In the genomic region with DNA sequence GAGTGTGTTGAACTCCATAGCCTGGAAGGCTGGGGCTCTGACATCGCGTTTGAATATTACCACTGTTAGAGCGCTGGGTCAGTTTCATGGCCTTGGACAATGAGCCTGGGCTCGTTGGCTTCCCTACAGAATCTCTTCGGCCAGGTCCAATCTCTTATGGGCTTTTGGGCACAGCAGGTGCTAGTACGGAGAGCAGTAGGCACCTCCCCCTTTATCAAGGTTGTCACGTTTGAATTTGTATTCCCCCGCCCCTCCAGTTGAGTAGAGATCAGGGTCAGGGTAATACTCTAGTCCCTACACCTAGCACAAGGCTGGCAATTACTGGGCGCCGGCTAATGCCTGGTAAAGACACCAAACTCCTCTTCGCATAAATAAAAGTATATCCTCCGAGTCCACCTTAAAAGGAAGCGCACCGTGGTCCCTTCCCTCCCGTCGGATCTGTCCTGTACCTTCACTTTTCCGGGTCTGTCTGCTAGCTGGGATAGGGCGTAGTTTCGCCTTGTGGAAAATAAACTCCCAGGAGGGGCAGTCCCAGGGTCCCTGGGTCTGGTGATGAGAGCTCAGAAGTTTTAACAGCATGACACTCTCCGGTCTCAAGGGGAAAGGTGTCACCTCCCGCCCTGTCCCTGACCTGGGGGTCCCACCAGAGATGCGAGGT, we compare ENCODE assay signal across 8 mouse cellular contexts. TPM values are rescaled to one million over a fixed set of nuclear protein-coding genes. Genes with fewer than 3 reads are reported as not detected.
DNase-seq lines count a peak whose midpoint lies in the region; ATAC-seq and TF ChIP-seq lines count a peak whose summit lies in the region.

No protein-coding gene starts in this region.

- H3K9ac ChIP-seq in heart, embryonic 13.5 days = peak overlapping the region; percentile 89

- ATAC-seq in heart, embryonic 13.5 days (ENCODE audit: extremely low read depth, insufficient number of reproducible peaks, low FRiP score, low TSS enrichment) = no peak
- peak; percentile 15 for ATAC-seq in Patski
- ATAC-seq in granulocyte monocyte progenitor cell, adult 5-6 weeks (replicated peaks; ENCODE audit: poor library complexity, severe bottlenecking) = peak; percentile 14
- no peak for ATAC-seq in inflammation-experienced regulatory T-cells, adult 6 months

- peak overlapping the region; percentile 98 for H3K4me2 ChIP-seq in heart, embryonic 13.5 days

- H3K36me3 ChIP-seq in heart, embryonic 13.5 days = peaks cover 11% of the 10 kb centered on the region; the same call in 1 of the 2 replicates
- H3K36me3 ChIP-seq in macrophage (ENCODE audit: inconsistent target) = no peaks in the 10 kb centered on the region

- H3K27me3 ChIP-seq in heart, embryonic 13.5 days (replicated peaks) = peaks cover 31% of the 10 kb centered on the region
- H3K27me3 ChIP-seq in Patski = peaks cover 8% of the 10 kb centered on the region

- peaks cover 57% of the 10 kb centered on the region for H3K4me1 ChIP-seq in heart, embryonic 13.5 days

- no peak for DNase-seq in heart, adult 8-10 months (ENCODE audit: low spot score)
- no peak for DNase-seq in Patski (ENCODE audit: low read depth, low spot score)
- no peak for DNase-seq in embryo, embryonic 10.5 days (ENCODE audit: low spot score)
- DNase-seq in adrenal gland, postnatal 25 days = no peak

- in situ Hi-C loops in Patski (cut with MboI; ENCODE audit: low pct_unique_long_range_greater_than_20kb) = loop anchor here (5.0 kb wide), 2 partner anchors 37 to 102 kb away; no protein-coding TSS in a partner anchor

- peaks cover 12% of the 10 kb centered on the region; the same call in 1 of the 2 replicates for H3K79me2 ChIP-seq in macrophage (ENCODE audit: inconsistent target)

- H3K9me3 ChIP-seq in heart, embryonic 13.5 days = no peaks in the 10 kb centered on the region

- POLR2A ChIA-PET in Patski (lab: Charles Lee) = interaction anchor here (1.8 kb wide), 1 partner anchor 9 kb away, joined by 4 read pairs; no protein-coding TSS in a partner anchor

- under 1% methylated on average over 22 of the region's 22 CpGs for WGBS in heart, embryonic 13.5 days
- 2% methylated on average over 22 of the region's 22 CpGs for WGBS in macrophage (ENCODE audit: missing documents)

- CTCF ChIA-PET in Patski (lab: Charles Lee) = interaction anchor here (2.7 kb wide), 1 partner anchor 100 kb away, joined by 21 read pairs; no protein-coding TSS in a partner anchor

- TF ChIP-seq CTCF in Patski (IDR thresholded peaks at IDR 0.05) = no peak

- H3K27ac ChIP-seq in heart, embryonic 13.5 days (replicated peaks) = peak overlapping the region; percentile 51
- 0 out of 2 replicates have a peak overlapping the region, but pooled peaks have one; percentile 10 for H3K27ac ChIP-seq in macrophage

- H3K4me3 ChIP-seq in heart, embryonic 13.5 days = peak overlapping the region; percentile 95
- H3K4me3 ChIP-seq in macrophage (ENCODE audit: inconsistent target) = peak overlapping the region; percentile 99

RNA-seq across cellular contexts. Expression of gene Dph1, which starts 1.2 kb away (rescaled TPM):
- 19.3 and 21.3 TPM in 2 replicates for polyA plus RNA-seq in heart, embryonic 13.5 days (2015; fragmentation: Nextera tagmentation; extraction: Ambion mirVana)
- 10 to 100 TPM in 2 of 4 experiments, 1 to 10 TPM in 2; 8.1 to 11.2 (median 9.7) TPM for total RNA-seq in heart, adult 8-10 months (2022)
- 43.1 TPM for polyA plus RNA-seq in Patski (2021)
- 7.6 and 17.1 TPM in 2 replicates for total RNA-seq in granulocyte monocyte progenitor cell, adult 5-6 weeks (2014; fragmentation: Nextera tagmentation)
- total RNA-seq in granulocyte monocyte progenitor cell, adult 5-6 weeks (2017) = 8.9 and 10.6 TPM in 2 replicates
- total RNA-seq in macrophage (2018; cell fraction: chromatin; rRNA removed) = 10 to 100 TPM in 17 of 26 experiments, 1 to 10 TPM in 9; 2.9 to 22.5 (median 13.0) TPM
- 1 to 10 TPM; 4.2 to 9.7 (median 6.6) TPM for total RNA-seq in macrophage (2018; cell fraction: cytosol; rRNA removed)
- 10 to 100 TPM in 8 of 26 experiments, 1 to 10 TPM in 18; 2.8 to 18.9 (median 6.9) TPM for total RNA-seq in macrophage (2018; cell fraction: nucleus; rRNA removed)
- polyA plus RNA-seq in macrophage (2018) = 3.0 to 14.0 TPM (median 8.4 TPM) in 3 replicates
- 10 to 100 TPM in 2 of 3 experiments, 1 to 10 TPM in 1; 4.0 to 15.3 (median 11.7) TPM for polyA plus RNA-seq in inflammation-experienced regulatory T-cells, adult 6 months (2017; shearing (Covaris generic))
- 29.2 and 34.4 TPM in 2 replicates for total RNA-seq in adrenal gland, postnatal 25 days (2021)

RNA-seq across cellular contexts. Expression of gene Rtn4rl1, which starts 3.7 kb away (rescaled TPM):
- 10.2 and 12.4 TPM in 2 replicates for polyA plus RNA-seq in heart, embryonic 13.5 days (2015; fragmentation: Nextera tagmentation; extraction: Ambion mirVana)
- 1 to 10 TPM; 5.2 to 7.9 (median 6.8) TPM for total RNA-seq in heart, adult 8-10 months (2022)
- polyA plus RNA-seq in Patski (2021) (18.7 TPM), macrophage (2018) (0.72 to 0.94 TPM (median 0.83 TPM) in 3 replicates)
- total RNA-seq in granulocyte monocyte progenitor cell, adult 5-6 weeks (2014; fragmentation: Nextera tagmentation) = 0.37 and 1.0 TPM in 2 replicates
- 0.15 TPM in 1 of 2 replicates, not detected in the other for total RNA-seq in granulocyte monocyte progenitor cell, adult 5-6 weeks (2017)
- under 1 TPM in 5 of 26 experiments, not detected in 21; 0.22 to 0.51 (median 0.33) TPM for total RNA-seq in macrophage (2018; cell fraction: chromatin; rRNA removed)
- 1 to 10 TPM in 4 of 26 experiments, under 1 TPM in 16, not detected in 6; 0.03 to 1.5 (median 0.59) TPM for total RNA-seq in macrophage (2018; cell fraction: cytosol; rRNA removed)
- 1 to 10 TPM in 2 of 26 experiments, under 1 TPM in 10, not detected in 14; 0.24 to 1.2 (median 0.61) TPM for total RNA-seq in macrophage (2018; cell fraction: nucleus; rRNA removed)
- polyA plus RNA-seq in inflammation-experienced regulatory T-cells, adult 6 months (2017; shearing (Covaris generic)) = 1 to 10 TPM; 1.3 to 2.5 (median 2.2) TPM
- total RNA-seq in adrenal gland, postnatal 25 days (2021) = 37.8 and 42.2 TPM in 2 replicates

RNA-seq across cellular contexts. Expression of gene Ovca2, which starts 11.2 kb away (rescaled TPM):
- 15.2 and 16.4 TPM in 2 replicates for polyA plus RNA-seq in heart, embryonic 13.5 days (2015; fragmentation: Nextera tagmentation; extraction: Ambion mirVana)
- total RNA-seq in heart, adult 8-10 months (2022) = 1 to 10 TPM; 5.6 to 6.9 (median 5.9) TPM
- polyA plus RNA-seq in Patski (2021) (20.4 TPM), macrophage (2018) (11.7 to 19.4 TPM (median 13.3 TPM) in 3 replicates)
- 17.1 and 20.1 TPM in 2 replicates for total RNA-seq in granulocyte monocyte progenitor cell, adult 5-6 weeks (2014; fragmentation: Nextera tagmentation)
- 16.1 and 16.4 TPM in 2 replicates for total RNA-seq in granulocyte monocyte progenitor cell, adult 5-6 weeks (2017)
- total RNA-seq in macrophage (2018; cell fraction: chromatin; rRNA removed) = 10 to 100 TPM in 16 of 26 experiments, 1 to 10 TPM in 10; 6.4 to 24.7 (median 12.3) TPM
- 10 to 100 TPM in 25 of 26 experiments, 1 to 10 TPM in 1; 9.6 to 17.6 (median 15.0) TPM for total RNA-seq in macrophage (2018; cell fraction: cytosol; rRNA removed)
- total RNA-seq in macrophage (2018; cell fraction: nucleus; rRNA removed) = 10 to 100 TPM in 19 of 26 experiments, 1 to 10 TPM in 7; 7.6 to 24.2 (median 11.8) TPM
- polyA plus RNA-seq in inflammation-experienced regulatory T-cells, adult 6 months (2017; shearing (Covaris generic)) = 10 to 100 TPM; 27.9 to 36.4 (median 32.7) TPM
- 22.4 and 23.9 TPM in 2 replicates for total RNA-seq in adrenal gland, postnatal 25 days (2021)

RNA-seq across cellular contexts. Expression of gene Hic1, which starts 20.5 kb away (rescaled TPM):
- polyA plus RNA-seq in heart, embryonic 13.5 days (2015; fragmentation: Nextera tagmentation; extraction: Ambion mirVana) = 9.4 and 9.5 TPM in 2 replicates
- 10 to 100 TPM in 3 of 4 experiments, 1 to 10 TPM in 1; 7.6 to 19.4 (median 16.8) TPM for total RNA-seq in heart, adult 8-10 months (2022)
- polyA plus RNA-seq in Patski (2021) (0.17 TPM), macrophage (2018) (0.06 TPM in 1 of 3 replicates, not detected in the others)
- not detected in 2 replicates for total RNA-seq in granulocyte monocyte progenitor cell, adult 5-6 weeks (2014; fragmentation: Nextera tagmentation)
- total RNA-seq in granulocyte monocyte progenitor cell, adult 5-6 weeks (2017) = not detected in 2 replicates
- total RNA-seq in macrophage (2018; cell fraction: chromatin; rRNA removed) = 1 to 10 TPM in 1 of 26 experiments, under 1 TPM in 15, not detected in 10; 0.18 to 4.7 (median 0.30) TPM
- total RNA-seq in macrophage (2018; cell fraction: cytosol; rRNA removed) = under 1 TPM in 12 of 26 experiments, not detected in 14; 0.03 to 0.18 (median 0.04) TPM
- under 1 TPM in 15 of 26 experiments, not detected in 11; 0.17 to 0.92 (median 0.33) TPM for total RNA-seq in macrophage (2018; cell fraction: nucleus; rRNA removed)
- polyA plus RNA-seq in inflammation-experienced regulatory T-cells, adult 6 months (2017; shearing (Covaris generic)) = under 1 TPM; 0.21 to 0.50 (median 0.38) TPM
- total RNA-seq in adrenal gland, postnatal 25 days (2021) = 7.3 and 9.9 TPM in 2 replicates

Comparison
In these comparisons a context has a peak if more than half of its experiments do, and no peak if none do; other contexts are left out.
1. ATAC-seq: peak in Patski (single experiment) and granulocyte monocyte progenitor cell, adult 5-6 weeks (single experiment); none in heart, embryonic 13.5 days (single experiment) and inflammation-experienced regulatory T-cells, adult 6 months (single experiment).